Mouse (Mus musculus): ENCODE measurements around the gene Exoc8.

- TF ChIP-seq CTCF (conservative IDR thresholded peaks at IDR 0.05; ENCODE audit: insufficient read depth, insufficient read length, low read depth, low read length) (no peak), POLR2A (IDR thresholded peaks at IDR 0.05; ENCODE audit: low read depth, low read length) (no peak)
Measured at GRCm38 (mm10) chr8:124903198-124903597, 5.7 kb upstream of the Exoc8 start.
